Mouse (Mus musculus) CD4-positive, CD25-positive, alpha-beta regulatory T cell, adult 2 months (primary cell): Measurements from ENCODE around the gene Akr1c18.
"Not testable (repeated sequence)": the region's sequence is repeated elsewhere in the genome, so short reads cannot be mapped to it uniquely, and the experiment has no call there.

Experiments
- DNase-seq: peaks from one replicate; pipeline ENCODE4 v3.0.0-alpha.2; 2012; ENCODE audit warnings: low read depth, low spot score

Gene Akr1c18

DNA sequence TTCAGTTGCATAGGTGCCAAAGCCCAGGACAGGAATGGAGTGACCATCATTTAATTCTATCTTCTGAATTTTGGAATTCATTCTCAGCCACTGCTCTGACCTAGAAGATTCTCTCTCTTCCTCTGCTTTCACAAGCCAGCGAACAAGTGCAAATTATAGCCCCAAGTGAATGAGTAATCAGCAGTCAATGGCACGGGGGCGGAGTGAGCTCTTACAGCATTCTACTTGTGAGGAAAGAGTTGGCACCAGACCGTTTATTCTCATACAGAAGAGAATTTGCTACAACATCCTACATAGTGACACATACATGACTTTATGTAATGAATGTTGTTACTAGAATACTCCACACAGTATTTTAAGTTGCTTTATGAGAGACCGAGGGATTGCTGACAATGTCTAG, at the start of gene Akr1c18:
Akr1c18 (minus strand) TSS at position 137 of the 400 bp plus-strand sequence.
- no peak for DNase-seq

- no peak for DNase-seq
Observed at GRCm38 (mm10) chr13:4192511-4192910, 42.1 kb upstream of the Akr1c18 start.

DNA sequence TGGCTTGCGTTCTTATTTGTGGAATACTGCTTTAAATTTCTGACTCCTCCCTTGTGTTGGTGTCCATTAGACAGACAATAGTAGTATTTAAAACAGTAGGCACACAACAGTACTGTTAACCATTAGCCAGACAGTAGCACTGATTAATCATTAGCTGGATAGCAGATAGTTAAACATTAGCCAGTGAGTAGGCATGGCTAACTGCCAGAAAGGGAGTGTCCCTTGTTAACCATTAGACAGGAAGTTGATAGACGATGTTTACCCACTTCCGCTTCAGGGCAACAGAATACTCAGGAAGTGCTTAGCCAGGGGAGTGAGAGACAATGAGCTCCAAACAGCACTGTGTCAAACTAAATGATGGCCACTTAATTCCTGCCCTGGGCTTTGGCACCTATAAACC, 40.5 kb upstream of the Akr1c18 start, which contains the start of gene Akr1c13:
Akr1c13 (plus strand) TSS at position 247 of the 400 bp plus-strand sequence.
- DNase-seq, result peak; percentile 81

- no peak for DNase-seq
Observed at GRCm38 (mm10) chr13:4188174-4188573, 37.7 kb upstream of the Akr1c18 start.

GRCm38 (mm10) chr13:4186641-4187411, 36.4 kb upstream of the Akr1c18 start:
- not testable (repeated sequence) for DNase-seq

DNA sequence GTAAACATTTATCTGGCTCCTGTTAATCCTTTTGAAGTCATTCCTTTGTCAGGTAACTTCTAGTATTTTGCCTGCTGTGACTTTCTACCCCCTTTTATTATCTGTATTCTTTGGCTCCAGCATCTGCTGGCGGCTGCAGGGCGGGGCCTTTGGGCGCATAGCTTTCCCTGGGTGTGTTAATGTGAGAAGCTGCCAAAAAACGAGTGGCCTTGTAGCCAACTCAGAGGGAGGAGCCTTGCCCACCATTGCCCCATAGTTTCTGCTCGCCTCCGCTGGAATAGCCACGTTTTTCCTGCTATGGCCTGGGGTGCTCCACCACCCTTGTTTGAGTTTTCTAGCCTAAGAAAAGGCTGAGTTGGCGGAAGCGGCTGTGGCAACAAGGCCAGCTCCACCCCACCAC, 32.7 kb upstream of the Akr1c18 start:
- DNase-seq, result no peak

DNA sequence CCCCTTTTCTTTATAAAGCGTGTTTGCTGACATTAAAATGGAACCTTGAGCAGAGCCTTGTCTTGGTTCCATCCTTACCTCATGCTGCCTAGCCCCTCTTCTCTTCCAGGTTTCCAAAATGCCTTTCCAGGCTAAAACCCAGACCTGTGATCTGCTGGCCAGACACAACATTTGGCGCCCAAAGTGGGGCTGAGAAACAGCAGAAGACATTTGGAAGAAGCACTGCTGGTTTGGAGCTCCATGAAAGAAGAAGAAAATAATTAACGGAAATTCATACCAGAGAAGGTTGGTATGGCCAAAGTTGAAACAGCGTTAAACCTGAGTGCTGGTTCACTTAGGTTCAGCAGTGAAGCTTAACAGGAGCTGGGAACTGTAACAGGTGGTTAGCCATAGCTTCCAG, 30.9 kb upstream of the Akr1c18 start:
- not testable (repeated sequence) for DNase-seq

GRCm38 (mm10) chr13:4172978-4173377, 22.5 kb upstream of the Akr1c18 start:
- no peak for DNase-seq

DNA sequence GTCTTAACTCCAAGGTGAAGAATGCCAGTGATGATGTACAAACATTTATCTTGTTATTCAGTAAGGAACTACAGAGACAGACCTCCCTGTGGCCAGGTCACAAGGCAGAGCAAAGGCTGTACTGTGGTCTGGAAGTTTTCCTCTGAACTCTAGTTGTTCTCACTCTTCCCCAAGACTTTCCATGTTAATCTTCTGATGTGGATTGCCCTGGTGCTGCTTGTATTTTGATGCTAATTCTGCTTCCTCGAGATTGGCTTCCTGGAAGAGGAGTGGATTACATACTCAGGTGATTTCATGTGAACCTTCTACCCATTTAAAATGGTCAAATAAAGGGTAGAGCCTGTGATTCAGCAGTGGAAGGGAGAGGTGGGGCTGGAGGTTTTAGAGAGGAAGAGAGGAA, 17.6 kb upstream of the Akr1c18 start:
- no peak for DNase-seq

DNA sequence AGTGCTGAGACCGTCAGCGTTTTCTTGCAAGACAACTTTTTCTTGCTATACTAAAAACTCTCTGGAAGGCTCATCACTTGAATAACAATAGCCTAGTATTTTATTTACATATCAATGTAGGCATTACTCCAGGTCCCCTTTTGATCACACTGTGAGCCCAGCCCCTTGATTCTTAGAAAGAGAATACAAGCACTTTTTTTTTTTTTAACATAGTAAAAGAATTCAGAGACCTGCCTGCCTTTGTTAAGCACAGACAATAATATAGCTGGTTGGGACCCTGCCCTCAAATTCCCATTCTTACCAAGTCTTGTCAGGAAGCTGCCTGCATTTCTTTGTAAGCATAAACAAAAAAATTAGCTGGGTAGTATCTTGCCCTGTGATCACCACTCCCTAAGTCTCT, 4.8 kb upstream of the Akr1c18 start:
- no peak for DNase-seq

- no peak for DNase-seq
Observed at GRCm38 (mm10) chr13:4153593-4153992, 3.1 kb upstream of the Akr1c18 start.

- DNase-seq, result no peak
Observed at GRCm38 (mm10) chr13:4152908-4153307, 2.5 kb upstream of the Akr1c18 start.

DNA sequence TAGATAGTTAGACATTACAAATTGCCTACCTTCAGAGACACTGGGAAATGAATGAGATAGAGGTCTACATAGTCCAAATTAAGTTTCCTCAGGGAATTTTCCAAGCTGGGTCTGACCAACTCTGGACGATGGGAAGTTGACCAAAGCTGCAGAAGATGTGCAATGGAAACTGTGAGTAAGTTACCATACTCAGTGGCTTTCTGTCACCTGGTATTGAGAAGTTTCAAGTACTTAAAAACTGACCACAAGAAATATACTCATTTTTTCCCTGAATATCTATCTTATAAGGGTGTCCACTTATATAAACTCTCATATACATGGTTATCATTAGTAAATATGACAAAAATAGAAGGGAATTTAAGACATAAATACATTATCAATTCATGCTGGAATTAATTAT, 6.2 kb downstream of the Akr1c18 start:
- DNase-seq, result no peak

GRCm38 (mm10) chr13:4133070-4133469, 17.4 kb downstream of the Akr1c18 start:
- peak; percentile 44 for DNase-seq

GRCm38 (mm10) chr13:4131721-4132120, 18.7 kb downstream of the Akr1c18 start:
- DNase-seq, result no peak

- no peak for DNase-seq
Observed at GRCm38 (mm10) chr13:4131317-4131716, 19.1 kb downstream of the Akr1c18 start.

DNA sequence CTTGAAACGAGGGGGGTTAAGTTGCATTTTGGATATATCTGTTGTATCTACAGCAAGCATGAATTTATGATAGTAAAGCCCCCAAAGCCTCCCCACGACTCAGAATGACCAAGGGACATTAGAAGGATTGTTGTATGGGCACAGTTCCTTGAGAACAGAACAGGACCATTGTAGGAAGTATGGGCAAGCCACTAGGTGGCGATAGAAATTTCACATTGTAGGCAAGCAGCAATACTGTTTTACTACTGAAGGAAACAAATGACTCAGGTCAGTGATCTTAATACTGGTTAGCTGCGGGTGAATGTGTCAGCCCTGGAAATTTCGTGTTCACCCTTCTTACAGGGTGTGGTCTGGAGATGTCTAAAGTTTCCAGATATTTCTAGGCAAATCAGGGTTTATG, 21.4 kb downstream of the Akr1c18 start:
- DNase-seq, result peak; percentile 44

DNA sequence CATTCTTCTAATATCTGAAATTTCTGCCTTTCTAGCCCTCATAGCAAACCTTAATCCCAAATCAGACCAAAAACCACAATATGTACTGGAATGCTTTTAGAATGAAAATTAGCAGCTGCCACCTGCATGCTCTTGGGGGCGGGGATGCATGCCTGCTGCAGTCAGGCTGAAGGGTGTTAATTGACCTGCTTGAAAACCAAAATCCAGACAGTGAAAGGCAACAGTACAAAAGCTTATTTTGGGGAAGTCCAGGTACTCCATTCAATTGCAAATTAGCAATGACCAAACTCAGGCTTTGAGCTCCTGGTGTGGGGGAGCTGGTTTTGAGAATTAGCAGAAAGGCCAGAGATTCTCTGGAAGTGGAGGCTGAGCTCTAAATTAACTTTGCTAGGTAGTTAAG, 24.6 kb downstream of the Akr1c18 start:
- DNase-seq, result not testable (repeated sequence)

GRCm38 (mm10) chr13:4124471-4124870, 26.0 kb downstream of the Akr1c18 start:
- DNase-seq, result not testable (repeated sequence)

DNA sequence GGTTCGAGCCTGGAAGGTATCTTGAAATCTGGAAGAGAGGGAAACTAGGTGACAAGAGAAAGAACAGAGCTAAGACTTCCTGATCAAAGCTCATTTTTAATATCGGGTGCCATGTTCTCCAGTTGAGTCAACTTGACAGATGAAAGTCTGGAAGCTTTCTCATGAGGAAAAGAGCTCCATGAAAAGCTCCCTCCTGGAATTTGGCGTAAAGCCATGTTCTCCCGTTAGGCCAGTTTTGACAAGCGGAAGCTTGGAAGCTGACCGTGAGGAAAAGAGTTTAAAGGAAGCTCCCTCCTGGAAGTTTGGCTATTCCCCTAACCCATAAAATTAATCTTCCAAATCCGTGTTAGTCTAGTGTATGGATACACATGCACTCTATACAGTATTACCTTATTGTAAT, 27.3 kb downstream of the Akr1c18 start:
- DNase-seq, result no peak

- DNase-seq, result no peak
Observed at GRCm38 (mm10) chr13:4119181-4119904, 31.1 kb downstream of the Akr1c18 start.

- DNase-seq, result peak; percentile 58
Observed at GRCm38 (mm10) chr13:4110281-4111188, 39.9 kb downstream of the Akr1c18 start.
